Mouse (Mus musculus): ENCODE results near the gene Ncdn.

DNA sequence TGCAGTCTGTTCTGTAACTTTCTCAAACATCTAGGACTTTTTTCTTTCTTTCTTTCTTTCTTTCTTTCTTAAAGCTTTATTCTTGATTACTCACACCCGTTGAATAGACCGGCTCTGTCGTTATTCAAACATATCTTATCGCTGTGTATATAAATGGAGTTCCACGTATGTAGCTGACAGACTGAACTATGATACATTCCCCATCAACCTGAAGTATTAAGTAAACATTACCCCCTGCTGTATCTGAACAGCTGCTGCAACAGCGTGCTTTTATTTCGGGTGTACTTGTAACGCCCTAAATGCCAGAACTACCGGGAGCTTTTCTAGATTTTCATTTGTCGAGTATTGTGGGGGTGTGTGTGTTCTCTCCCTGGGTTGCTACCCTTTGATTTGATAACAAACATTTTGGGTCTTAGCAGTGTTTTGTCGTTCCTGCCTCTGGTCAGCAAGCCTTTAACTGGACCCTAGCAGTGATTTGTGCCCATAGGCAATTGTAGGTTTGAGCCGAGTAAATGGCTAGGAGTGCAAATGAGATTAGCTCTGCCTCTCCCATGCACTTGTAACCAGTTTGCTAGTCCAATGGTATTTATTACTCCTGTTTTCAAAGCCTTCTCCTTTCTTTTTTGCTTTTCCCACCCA is 1.6 kb upstream of the Ncdn start:
- TF ChIP-seq MAFK (IDR thresholded peaks at IDR 0.05; ENCODE audit: insufficient read depth, low read depth, low read length) (no peak), ZC3H11A (IDR thresholded peaks at IDR 0.05; ENCODE audit: borderline replicate concordance, low read depth, low read length) (no peak), CHD2 (IDR thresholded peaks at IDR 0.05; ENCODE audit: low read depth, low read length) (no peak), ZNF384 (IDR thresholded peaks at IDR 0.05; ENCODE audit: low read depth, low read length) (no peak), HCFC1 (IDR thresholded peaks at IDR 0.05; ENCODE audit: borderline replicate concordance, insufficient read depth, low read length) (no peak)

Data from ES-E14 (cell line).